Mouse (Mus musculus) lung, postnatal 25 days (tissue): ENCODE data around the gene Tfap2a.
A peak's percentile ranks its signal among the peaks of the same experiment; 100 is the strongest.

Experiments
- DNase-seq: peaks from one replicate; pipeline ENCODE4 v3.0.0; 2022; ENCODE audit warnings: low spot score

Tfap2a gene

DNA sequence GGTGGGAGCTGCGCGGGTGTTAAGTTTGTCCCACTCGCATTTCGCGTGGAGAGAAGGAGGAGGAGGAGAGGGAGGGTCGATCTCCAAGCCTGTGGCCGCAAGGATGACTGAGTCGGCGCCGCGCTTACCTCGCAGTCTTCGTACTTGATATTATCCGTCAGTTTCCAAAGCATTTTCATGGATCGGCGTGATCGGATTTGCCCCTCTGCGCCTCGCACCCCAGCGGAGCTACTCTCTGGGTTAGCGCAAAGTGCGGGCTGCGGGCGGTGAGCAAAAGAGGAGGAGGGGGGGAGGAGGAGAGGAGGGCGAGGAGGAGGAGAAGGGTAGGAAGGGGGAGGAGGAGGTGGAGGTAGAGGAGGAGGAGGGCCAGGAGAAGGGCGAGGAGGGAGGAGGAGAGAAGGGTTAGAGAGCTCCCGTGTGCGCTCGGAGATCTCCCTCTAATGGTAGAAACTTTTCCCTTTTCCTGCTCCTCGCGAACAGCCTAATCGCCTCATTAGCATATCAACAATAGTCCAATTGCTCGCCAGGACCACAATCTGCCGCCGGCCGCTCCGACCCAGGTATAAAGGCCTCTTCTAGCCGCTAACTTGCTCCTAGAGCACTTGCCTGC lies 4.5 kb downstream of the Tfap2a start:
- DNase-seq, result no peak

DNA sequence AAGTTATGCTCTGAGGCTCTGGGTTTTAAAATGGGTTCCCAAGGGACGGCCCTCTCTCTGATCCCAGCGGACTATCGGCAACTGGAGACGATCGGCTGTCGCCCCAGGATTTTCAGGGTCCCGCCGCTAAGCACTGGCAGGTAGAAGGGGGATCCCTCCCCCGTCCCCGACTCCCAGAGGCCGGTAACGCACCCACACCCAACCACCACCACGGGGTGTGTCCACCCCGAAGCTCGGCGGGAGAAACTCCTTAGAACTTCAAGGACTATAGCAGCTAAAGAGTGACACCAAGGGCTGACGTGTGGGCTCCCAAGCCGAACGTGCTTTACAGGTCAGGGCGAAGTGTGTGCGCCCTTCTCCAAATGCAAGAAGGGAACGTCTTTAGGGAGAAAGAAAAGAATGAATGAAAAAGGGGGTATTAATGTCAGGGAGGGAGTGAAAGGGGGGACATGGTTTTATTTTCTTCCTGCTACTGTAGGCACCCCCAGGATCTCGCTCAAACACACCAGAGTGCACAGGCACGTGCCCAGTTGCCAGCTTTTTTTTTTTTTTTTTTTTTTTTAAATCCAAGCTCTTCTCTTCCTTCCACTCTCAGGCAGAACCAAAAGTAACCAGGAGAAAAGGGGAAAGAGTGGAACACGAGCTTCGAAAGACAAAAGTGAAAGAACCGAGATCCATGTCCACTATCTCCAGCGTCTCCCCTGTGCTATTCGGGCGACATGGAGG lies 5.2 kb downstream of the Tfap2a start:
- no peak for DNase-seq

DNA sequence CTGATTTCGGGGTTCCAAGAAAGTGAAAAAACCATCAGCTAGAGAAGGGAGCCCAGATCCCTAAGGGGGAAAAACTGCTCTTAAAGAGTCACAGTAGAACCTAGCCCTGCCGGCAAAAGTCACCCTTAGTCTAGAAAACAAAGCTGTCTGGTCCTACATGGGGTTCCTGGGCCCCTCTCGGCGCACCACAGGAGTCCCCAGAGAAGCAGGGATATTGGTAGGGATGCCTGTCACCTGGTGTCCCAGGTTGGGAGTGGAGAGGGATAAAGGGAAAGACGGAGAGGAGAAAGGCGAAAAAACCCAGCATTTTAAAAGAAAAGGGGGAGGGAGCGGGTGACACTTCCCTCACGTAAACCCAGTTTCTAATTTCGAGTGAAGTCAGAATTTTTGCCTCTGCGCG lies 6.1 kb downstream of the Tfap2a start:
- no peak for DNase-seq

DNA sequence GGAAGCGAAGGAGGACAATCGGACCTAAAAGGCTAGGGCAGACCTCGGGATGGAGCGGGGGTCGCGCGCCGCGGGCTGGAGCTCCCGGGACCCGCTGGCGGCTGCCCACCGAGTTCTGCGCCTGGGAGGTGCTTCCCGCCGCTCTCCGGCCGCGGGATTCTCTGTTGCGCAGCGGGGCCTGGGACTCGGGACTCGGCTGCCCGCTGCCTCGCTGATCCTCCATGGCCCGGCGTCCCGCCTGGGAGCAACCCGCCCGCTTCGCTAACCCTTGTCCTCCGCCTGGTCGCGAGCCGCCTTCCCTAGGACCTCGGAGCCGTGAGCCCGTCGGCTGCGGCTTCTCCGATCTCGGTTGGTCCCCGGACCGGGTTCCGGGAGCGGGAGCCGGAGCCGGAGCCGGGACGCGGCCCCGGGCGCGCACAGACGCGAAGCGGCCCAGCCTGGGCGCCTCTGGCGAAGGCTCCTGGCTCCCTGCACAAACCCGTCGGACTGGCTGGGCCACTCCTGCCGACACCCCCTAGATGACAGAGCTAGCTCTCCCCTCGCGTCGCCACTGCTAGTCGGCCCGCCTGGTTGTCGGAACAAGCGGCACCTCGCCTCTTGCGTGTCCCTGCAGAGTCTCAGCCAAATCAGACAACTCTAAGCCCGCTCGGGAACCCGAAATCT lies 6.9 kb downstream of the Tfap2a start:
- peak; percentile 26 for DNase-seq

DNA sequence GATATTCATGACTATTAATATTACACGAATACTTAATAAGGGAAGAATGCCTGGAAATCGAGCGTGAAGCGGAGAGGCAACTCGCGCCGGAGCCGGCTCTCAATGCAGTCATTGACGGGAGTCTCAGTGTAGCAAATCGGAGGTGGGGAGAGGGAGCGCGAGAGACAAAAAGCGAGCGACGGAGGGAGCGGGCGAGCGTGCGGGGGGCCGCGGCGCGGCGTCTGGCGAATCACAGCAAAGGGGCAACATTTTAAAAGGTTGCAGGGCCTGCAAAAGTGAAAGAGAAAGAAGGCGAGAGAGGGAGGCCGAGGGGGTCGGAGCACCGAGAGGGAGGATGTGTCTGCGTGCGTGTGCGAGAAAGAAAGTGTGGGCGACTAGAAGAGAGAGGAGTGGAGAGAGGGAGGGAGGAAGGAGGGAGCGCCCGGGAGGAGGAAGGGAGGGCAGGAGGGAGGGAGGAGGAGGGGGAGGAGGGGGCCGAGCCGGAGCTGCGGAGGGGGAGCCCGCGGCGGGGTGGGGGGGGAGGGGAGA lies 7.5 kb downstream of the Tfap2a start:
- no peak for DNase-seq

DNA sequence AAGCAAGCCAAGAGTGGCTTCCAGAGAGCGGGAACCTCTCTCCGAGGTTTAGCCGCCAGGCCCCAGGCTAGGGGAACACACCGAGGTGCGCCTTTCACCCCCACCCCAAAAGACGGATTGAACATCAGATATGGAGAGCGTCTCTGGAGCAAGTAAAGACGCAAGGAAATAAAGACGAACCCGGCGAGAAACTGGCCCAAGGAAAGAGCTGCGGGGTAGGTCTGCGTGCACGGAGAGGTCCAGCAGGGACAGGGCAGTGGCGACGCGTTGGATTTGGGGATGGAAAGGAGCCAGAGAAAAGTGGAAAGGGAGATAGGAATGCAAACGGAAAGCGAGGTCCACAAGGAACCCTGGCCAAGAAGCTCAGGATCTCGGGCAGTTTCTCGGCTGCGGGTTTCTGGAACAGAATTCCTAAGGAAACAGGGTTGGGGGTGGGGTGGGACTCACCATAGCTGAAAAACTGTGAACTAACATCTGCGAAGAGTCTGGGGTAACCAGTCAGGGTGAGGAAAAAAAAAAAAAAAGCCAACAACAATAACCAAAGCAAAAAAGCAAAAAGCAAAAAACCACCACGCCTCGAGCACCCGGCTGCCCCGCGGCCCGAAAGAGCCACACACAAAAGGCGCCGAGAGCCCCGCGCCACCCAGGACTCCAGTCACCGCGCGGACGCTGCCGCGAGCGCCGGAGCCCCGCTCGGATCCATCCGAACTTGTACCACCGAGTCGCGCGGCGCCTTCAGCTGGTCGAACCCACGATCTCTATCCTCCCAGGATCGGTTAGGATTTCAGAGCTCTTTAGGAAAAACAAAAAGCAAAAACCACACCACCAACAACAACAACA lies 8.4 kb downstream of the Tfap2a start:
- no peak for DNase-seq

DNA sequence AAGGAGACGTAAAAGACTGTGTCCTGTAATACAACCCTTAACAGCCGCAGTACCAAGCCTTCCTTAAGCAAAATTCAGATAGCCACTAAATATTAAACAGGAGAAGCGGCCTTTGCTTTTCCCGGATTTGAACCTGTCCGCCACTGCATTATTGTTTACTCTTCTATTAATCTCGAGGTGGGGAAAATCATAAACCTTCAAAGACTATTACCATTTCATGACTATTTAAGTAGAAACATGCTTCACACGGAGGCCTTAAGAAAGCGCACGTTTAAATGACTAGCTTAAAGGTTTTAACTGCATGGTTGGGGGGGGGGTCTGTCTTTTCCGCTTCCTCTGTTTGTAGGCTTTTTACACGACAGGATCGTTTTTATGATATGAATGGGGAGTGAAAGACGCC lies 9.1 kb downstream of the Tfap2a start:
- DNase-seq, result no peak

DNA sequence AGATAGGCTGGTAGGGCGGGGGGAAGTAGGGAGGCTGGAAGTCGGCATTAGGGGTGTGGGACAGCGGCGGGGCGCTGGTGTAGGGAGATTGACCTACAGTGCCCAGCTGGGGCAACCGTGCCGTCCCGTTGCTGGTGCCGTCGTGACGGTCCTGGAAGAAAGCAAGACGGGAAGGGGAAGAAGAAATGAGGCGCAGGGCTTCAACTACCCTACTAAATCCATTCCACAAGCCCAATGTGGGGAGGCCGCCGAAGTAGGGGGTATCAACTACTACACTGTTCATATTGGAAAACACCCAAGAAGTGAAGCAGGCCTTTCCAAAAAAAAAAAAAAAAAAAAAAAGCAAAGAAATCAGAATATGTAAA lies 9.6 kb downstream of the Tfap2a start:
- no peak for DNase-seq

DNA sequence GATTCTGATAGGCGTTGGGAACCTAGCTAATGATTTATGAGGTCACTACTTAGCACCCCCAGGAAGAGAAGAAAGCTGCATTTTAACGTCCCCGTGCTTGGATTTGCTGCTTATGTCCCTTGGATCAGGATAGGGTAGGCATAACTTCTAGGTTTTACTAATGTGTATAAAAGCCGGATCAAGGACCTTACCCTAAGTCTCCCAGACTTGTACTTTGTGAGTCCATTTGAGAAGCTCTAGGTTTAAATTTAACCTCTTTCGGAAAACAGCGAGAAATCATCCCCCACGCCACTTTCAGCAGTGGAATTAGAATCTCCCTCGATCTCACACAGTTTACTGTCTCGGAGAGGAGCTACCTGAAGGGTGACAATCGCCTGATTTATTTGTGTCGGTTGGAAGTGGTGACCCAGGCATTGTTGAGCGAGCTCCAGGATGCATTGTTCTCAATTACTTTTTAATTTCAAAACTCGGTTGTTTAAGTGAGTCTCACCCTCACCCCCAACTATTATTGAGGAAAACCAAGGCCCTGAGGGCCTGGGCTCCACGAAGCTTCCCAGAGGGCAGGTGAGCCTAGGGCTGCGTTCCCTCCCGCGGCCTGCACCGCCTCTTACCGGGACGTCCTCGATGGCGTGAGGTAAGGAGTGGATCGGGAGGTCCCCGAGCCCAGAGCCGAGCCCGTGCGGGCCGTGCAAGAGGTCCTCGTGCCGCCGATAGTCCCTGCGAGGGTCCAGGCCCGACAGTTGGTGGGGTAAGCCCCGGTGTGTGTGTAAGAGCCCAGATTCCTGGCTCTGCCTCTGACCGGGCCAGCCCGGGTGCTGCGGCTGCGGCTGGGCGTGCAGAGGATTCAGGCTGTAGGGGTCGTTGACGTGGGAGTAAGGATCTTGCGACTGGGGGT lies 10.2 kb downstream of the Tfap2a start:
- no peak for DNase-seq

DNA sequence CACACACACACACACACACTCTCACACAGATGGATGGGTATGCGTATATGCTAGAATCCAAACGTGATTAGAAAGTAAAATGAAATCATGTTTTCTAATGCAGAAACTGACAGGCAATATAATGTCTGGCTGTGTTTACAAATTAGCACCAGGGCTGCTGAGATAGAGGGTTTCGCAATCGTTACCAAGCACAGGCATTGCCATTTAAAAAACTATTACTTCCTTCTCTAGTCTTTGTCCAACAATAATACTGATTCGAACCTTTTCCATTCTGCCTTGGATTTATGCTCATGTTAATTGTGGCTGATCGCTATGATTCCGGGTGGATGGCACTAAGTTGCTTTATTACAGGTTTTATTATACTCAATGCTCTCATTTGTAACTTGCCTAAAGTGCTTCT lies 12.3 kb downstream of the Tfap2a start:
- DNase-seq, result no peak

DNA sequence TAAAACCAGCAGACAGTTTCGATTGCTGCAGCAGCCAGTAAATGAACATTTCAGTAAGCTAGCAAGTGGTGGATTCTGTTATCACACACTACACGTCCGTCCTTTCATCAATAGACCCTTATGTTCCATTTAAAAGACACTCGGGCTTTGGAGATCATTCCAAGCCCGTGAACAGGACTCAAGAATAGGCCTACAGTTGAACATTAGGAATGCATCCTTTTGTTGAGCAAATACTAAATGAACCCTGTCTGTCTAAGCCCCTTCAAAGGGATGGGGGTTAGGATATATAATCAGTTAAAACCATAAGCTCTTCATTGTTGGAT lies 14.6 kb downstream of the Tfap2a start:
- DNase-seq, result no peak

DNA sequence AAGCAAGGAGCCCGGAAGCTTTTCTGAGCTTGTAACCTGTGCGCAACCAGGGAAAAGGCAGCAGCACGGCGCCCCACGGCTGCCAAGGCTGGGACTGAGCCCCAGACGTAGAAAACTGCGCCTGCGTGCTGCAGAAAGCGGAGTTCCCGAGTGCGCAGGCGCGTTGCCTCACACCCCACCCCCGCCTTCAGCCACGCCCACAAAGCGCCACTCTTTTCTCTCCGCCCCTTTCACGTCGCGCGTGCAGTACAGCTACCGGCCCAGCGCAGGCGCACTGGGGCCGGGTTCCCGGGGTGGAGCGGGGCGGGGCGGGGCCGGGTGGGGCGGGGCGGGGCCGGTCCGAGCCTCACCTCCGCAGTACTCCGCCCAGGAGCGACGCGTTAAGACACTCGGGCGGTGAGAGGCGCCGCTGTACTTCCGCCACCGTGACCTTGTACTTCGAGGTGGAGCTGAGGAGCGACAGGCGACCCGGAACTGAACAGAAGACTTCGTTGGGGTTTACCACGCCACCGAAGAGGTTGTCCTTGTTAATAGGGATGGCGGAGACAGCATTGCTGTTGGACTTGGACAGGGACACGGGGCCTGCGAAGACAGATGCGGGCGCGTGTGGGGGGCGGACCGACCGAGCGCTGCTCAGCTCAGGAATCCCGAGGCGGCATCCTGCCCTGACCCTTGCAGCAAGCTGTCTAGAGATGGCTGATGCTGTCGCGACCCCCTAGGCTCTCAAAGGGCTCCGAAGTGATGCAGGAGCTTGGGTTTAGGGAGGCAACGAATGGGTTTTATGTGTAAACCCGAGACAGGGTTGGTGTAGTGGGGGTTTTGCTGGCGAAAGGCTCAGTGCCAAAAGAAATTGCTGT lies 15.2 kb downstream of the Tfap2a start:
- DNase-seq, result peak; percentile 83

DNA sequence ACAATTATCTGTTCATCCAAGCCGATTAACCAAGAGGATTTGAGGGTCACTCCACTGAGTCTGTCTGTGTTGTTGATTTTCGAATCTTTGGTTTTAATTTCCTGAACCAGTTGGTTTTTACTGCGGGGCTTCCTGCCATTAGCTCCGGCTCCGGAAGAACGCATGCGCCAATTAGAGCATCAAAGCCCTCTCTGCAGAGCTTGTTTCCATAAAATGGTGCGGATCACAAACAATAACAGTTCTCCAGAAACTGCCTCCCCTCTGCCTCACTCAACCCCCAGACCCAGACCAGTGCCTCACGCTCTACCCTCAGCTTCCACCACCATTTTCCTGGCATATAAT lies 18.5 kb downstream of the Tfap2a start:
- DNase-seq, result no peak

DNA sequence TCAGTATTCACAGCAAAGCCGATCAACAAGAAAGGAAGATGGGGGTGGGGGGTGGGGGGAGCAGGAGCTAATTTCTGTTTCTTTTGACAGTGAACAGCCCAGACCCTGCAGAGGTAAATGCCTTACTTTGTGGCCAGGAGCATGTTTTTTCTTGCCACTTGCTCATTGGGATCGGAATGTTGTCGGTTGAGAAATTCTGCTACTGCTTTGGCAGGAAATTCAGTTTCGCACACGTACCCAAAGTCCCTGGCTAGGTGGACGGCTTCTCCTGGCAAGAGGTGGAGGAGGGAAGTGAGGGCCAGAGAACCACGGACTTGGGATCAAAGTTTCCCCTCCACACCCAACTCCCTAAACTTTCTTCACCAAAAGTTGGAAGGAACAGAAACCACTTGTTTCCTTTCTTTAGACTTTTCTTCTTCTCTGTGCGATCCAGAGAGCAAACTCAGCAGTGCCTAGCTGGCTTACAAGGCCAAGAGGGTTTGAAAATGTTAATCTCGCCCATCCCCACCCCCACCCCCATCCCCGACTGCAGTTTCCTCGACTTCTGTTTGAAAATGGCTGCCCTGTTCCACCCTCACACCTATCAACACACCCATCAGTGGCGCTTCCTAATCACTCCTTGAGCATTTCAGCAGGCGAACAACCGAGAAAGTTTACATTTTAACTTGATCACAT lies 19.0 kb downstream of the Tfap2a start:
- no peak for DNase-seq

DNA sequence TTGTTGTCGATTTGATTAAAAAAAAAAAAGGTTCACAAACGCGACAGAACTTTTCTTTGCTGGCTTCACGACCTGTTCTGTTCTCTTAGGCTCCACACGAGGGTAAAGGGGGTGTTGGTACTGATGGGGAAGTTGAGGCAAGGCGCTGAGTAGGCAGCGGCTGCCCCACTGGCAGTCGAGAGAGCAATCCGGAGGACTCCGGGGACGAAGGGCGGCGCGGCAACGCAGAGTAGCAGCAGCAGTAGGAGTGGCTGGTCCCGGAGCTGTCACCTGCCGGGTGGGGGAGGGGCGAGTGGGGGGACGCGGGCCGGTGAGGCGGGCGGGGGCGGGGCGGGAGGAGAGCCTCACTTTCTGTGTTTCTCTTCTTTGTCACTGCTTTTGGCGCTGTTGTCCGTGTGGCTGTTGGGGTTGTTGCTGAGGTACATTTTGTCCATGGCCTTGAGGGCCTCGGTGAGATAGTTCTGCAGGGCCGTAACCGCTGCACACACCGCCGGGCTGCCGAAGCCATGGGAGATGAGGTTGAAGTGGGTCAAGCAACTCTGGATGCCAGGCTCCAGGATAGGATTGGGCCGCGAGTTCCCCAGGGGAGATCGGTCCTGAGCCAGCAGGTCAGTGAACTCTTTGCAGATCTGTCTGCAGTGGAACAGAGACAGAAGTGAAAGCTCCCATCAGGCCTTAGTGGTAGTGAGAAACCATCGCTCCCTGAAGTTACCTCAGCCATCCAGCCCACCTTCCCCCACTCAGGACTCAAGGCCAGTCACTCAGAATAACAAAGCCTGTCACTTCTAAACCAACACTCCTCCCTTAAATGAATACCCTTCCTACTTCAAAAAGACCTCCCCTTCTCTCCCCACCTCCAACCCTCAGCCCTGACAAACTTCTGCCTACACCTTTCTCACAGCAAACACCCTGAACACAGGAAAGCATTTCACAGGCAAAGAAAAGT lies 21.1 kb downstream of the Tfap2a start:
- no peak for DNase-seq

DNA sequence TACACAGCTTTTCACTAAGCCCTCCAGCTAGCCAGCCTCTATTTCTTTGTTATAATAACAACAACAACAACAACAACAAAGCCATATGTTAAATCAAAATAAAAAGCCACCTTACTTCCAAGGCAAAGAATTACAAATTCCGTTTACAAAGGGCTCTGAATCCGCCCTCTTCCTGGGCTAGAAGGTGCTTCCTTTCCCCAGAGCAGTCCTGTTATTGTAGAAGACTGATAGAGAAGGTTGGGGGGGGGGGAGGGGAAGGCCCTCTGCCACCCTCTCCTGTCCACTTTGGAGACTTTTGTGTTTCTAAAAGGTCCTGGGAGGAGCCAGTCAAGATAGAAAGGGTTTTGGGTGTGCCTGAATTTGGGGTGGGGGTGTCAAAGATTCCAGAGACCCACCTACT lies 23.6 kb downstream of the Tfap2a start:
- DNase-seq, result no peak

DNA sequence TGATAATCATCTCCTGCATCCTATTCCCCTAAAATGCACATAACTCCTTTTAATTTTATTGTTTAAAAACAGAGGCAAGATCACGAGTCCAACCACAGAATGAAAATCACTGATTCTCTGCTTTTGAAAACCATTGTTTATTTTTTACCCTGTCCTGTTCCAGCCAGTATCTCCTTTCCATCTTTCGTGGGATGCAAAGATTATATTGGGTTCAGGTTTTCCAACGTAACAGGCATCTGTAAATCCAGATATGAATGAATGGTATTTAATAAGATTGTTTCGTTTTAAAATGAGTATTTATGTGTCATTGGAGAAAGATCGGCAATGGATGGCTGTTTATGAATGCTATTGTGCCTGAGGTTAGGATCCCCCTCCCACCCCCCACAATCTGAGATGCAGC lies 24.5 kb downstream of the Tfap2a start:
- DNase-seq, result no peak

DNA sequence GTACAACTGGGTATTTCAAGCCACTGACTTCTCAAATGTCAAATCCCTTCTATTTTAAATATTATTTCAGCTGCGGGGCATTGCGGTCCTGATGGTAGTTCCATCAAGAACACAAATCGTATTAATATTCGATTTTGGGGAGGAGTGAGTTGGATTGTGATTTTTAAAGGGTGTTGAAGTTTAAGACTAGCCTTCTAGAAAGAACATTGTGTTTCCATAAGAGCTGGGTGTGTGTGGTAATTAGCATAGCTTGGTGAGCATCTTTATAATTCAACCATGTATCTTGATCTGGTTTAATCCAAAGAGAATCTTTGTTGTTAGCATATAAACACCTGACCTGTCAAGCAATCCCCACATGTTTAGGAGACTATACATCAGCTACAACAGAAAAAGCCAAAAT lies 24.9 kb downstream of the Tfap2a start:
- DNase-seq, result no peak

DNA sequence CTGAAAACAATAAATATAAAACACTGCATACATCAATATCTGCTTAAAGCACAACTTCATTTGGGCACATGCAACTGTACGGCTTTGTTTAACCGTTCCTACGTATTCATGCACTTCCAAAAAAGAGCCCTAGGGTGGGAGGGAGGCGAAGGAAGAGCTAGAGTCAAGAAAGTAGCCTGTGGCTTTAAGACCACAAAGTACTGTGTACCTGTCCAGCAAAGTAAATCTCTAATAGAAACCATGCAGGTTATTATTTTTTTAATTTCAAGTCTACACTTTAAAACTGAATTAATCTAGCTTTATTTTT lies 25.7 kb downstream of the Tfap2a start:
- DNase-seq, result no peak
